Mouse (Mus musculus): Measurements from ENCODE around the gene Akt1s1.

Gene Akt1s1

DNA sequence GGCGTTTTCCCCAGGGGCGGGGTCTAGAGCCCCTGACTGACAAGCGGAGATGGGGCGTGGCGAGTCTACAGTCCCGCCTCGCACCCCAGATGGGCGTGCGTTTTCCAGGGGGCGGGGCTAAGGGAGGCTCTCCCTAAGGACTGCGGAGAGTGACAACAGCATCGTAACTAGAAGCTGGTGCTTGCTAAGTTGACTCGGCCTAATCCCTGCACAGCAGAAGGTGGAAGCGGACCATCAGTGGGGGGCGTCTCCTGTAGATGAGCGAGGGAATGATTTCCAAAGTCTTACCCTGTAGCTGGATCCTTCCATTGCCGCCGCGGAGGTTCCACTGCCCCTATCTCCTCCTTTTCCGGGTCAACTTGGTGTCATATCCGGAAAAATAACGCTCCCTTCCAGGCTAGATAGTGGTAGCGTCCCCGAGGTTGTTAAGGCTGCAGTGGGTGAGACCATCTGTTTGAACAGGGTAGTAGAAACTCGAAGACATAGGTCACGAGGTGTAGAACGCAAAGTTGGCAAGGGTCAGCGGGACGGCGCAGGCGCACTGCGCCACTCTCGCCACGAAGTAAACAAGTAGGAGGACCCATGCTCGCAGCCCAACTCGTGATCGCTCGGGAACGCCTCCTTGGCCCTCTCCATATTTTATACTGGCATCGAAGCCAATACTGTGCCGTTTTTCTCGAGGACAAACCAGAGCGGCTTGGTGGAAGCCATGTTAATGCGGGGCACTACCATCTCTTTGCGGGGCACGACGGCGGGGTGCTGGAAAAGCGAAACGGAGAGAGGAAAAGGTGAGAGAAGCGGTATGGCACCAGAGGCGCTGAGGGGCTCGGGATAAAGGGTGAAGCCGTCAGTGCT is at the start of gene Akt1s1, which contains the start of gene Tbc1d17:
Akt1s1 (plus strand) TSS at position 431 of the 855 bp plus-strand sequence.
Tbc1d17 (minus strand) TSS at position 519 of the 855 bp plus-strand sequence.
- peak; percentile 99 to 100 for DNase-seq

DNA sequence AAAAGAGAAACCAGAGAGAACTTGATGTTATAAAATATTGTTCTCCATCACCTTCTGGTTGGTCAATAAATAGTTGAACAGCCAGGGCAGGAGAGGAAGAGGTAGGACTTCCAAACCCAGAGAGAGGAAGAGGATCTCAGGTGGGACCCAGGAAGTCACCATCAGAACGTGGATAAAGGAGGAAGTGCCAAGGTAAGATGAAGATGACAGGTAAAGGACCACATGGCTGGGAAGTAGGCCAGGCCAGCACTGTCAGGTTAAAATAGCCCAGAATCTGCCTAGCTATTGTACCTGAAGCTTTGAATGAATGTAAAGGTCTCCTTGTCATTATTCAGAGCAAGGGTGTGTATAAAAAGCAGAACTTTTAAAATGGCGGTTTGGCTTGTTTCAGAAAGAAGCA is 39.9 kb upstream of the Akt1s1 start:
- DNase-seq, result no peak

DNA sequence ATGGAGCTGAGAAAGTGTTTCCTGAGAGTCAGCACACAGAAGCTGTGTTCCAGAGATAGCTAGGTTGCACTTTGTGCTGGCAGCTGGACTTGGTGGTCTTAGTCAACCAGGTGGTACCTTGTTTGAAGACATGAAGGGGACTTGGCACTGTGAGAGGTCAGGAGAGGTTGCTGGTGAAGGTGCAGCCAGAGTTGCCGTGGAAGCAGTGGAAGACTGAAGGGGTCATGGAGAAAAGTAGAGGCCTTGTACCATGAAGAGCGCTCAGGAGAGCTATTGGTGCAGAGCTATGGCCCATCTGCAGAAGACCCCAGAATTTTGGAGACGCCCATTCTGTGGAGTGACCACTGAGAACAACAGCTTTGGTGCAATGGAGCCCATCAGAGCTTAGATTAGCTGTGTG is 39.3 kb upstream of the Akt1s1 start:
- peak in 1 of 2 experiments; percentile 1 for DNase-seq

DNA sequence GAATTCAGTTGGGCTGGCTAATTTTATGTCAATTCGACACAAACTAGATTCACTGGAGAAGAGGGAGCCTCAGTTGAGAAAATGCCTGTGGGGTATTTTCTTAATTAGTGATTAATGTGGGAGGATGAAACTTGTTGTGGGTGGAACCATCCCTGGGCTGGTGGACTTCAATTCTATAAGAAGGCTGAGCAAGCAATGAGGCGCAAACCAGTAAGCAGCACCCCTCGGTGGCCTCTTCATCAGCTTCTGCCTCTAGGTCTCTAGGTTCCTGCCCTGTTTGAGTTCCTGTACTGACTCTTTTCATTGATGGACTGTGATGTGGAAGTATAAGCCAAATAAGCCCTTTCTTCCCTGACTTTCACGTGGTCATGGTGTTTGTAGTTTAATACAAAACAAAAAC is 38.4 kb upstream of the Akt1s1 start:
- peak in 1 of 2 experiments; percentile 1 for DNase-seq

DNA sequence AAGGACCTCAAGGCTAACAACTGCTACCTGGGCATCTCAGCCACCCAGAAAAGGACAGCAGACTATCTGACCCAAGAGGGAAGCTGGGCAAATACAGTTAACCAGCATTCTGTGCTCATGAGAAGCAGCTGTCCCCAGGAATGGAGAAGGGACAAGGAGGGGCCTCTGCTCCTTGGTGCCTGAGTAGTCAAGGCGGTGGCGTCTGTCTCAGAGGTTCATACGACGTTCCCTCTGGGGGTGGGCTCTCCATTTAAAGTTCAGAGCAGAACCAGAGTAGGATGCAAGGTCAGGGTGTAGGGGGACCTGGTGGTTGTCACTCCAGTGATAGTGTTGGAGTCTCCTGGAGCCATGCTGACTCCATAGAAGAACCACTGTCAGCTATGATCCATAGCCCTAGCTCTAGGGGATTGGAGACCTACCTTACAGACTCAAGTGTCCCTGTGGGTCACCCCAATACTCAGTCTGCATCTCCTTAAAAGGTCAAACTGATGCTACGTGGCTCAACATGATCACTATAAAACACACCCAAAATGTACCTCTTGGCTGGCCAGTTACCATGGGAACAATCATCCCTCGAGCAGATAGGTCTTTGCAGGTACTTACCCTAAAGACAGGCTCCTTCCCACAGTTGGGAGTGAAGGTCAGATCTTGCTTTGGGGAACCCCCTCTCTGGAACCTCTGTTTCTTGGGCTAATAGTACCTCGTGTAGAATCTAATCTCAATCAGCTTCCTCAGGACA is 37.8 kb upstream of the Akt1s1 start:
- peak in 1 of 2 experiments; percentile 2 for DNase-seq

DNA sequence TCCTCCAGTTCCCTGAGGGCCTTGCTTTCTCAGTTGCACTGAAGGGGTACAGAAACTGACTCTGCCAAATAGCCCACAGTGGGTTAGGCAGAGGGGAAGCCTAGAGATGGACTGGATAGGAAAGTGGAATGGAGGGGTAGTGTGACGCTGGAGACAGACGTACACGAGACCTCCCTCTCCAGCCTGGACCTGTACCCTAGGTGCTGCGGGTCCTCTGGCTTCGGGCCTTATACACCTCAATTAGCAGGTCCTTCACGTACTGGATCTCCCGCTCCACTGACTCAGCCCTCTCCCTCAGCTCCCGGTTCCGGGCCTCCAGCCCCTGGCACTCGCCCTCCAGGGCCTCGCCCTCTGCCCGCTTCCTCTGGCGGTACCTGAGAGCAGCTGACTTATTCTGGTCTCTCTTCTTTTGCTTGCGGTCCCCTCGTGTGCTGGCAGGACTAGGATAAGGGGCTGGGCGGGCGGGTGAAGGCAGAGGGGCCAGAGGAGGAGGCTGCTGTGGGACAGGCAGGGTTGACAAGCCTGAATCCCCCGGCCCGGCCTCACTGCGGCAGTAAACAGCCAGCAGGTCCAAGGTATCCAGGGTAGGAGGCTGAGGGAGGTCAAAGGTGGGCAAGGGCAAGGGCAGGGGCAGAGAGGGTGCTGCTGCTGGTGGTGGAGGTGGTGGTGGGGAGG is 36.0 kb upstream of the Akt1s1 start:
- DNase-seq, result peak in 1 of 2 experiments; percentile 3

DNA sequence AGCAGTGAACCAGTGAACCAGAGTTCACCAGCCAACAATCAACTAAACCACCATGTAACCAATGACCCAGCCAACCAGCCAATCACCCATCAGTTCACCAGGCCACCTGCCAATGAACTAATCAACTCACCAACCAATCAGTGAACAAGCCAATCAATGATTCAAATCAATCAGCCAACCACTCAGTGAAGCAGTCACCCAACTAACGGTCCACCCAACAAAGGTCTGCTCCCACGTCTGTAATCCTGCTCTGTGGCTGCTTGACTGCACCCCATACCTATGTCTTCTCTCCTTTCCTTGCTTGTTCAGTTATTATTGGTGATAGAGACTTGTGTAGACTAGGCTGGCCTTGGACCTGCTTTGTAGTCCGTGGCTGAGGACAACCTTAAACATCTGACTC is 34.8 kb upstream of the Akt1s1 start:
- DNase-seq, result peak in 1 of 2 experiments; percentile 1

DNA sequence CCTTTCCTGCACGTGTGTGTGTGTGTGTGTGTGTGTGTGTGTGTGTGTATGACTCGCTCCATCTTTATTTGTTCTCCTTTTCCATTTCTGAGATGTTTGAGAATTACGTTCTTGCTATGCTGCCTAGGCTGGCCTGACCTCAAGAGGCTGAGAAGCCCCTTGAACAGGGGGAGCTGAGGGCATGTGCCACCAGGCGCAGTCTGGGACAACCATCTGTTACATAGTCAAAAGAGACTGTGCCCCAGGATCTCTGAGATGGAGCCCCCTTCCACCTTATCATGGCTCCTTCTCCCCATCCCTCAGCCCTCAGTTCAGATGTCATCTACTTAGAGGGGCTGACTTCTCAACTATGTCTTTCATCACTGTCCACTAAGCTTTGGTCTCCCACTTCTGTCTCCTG is 34.4 kb upstream of the Akt1s1 start:
- DNase-seq, result peak in 1 of 2 experiments; percentile 3

DNA sequence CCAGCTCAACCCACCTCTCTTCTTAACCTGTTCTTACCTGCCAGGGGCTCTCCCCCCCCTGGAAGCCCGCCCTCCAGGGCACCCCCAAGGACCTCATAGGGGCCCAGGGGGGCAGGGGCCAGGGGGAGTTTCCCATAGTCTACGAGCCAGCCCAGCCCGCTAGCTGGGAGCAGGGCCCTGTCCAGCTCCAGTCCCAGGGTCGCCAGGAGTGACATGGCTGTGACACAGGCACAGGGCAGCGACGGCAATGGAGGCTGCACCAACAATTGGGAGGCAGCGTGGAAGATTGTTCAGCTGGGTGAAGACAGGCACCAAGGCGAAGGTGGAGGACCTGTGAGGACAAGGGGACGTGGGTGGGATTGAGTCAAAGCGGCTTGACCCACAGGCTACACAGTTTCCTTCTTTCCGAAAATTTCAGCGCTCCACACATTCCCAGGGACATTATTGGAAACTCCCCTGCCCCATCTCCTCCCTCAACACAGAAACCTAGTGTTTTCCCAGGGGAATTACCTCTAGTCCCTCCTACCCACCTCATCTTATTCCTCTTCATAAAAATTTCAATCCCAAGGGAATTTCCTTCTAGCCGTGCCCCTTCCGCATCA is 33.7 kb upstream of the Akt1s1 start:
- DNase-seq, result peak; percentile 12 to 43

DNA sequence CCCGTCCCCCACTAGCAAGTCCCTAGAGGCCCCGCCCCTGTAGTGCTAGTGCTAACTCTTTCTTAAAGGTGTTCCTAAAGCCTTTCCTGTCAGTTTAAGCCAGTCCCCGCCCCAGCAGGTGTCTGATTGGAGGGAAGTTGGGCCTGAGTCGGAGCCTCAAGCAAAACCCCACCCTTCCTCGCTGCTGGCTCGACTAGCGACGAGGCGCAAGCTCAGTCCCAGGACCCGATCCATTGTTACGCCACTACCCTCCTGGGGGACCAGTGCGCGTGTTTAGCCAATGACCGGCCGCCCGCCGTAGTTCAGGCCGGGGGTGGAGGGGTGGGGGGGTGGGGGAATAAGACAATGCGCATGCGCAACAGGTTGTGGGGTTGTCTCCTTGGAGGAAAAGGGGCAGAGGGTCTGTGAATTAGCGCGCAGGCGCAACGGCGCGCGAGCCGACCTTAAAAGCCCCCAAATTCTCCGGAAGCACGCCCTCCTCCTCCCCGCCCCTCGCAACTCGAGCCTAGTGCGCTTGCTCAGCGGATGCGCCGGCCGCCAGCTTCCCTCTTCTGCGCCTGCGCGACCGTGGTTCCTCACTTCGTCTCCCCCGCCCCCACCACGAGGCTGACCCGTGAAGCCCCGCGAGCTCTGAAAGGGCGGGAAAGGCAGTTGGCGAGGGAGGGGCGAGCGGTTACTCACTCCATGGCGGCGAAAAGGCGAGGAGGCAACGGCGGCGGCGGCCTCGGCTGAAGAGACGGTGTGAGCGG is 32.9 kb upstream of the Akt1s1 start, which contains the start of the genes Nup62 and Il4i1:
Nup62 (plus strand) TSS at position 368 of the 749 bp plus-strand sequence.
Il4i1 (plus strand) TSS at position 667 of the 749 bp plus-strand sequence.
- DNase-seq, result peak; percentile 98 to 99

DNA sequence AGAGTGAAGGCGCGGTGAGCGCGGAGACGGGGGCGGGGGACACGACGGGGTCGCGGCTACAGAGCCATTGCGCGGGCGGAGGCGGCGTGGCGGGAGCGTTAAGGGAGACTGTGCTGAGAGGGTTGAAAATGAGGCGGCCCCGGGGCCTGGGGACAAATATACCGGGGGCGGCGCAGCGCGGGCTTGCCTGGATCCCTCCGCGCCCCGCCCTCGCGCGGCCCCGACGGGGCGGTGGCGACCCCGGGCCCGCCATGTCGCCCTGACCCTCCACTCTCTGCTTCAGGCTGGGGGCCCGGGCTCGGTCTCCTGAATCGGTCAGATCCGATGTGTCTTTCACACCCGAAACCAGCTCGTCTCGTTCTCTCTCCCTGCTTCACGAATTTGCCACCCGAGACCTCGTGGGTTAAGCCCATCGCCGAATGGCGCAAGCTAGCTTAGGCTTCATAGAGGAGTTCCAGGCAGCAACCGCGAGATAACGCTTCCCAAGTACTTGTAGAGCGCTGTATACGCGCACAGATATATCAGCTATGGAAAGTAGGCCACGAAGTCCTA is 32.2 kb upstream of the Akt1s1 start, which contains the start of gene Atf5:
Atf5 (minus strand) TSS at position 189 of the 552 bp plus-strand sequence.
- DNase-seq, result no peak

DNA sequence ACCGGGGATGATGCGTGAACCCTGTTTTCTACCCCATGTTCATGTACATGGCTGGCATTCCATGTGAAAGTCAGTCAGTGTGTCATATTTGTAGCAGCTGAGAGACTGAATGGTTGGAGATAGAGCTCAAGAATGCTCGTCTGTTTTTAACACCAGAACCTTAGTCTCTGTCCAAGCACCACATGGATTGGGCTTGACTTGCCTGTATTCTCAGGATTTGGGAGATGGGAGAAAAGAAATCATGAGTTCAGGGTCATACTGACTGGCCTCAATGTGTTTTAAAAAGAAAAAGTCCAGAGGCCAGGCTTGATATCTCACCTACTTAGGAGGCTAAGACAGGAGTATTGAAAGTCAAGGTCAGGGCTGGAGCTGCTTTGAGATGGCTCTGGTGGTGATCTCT is 31.4 kb upstream of the Akt1s1 start:
- DNase-seq, result peak in 1 of 2 experiments; percentile 2

DNA sequence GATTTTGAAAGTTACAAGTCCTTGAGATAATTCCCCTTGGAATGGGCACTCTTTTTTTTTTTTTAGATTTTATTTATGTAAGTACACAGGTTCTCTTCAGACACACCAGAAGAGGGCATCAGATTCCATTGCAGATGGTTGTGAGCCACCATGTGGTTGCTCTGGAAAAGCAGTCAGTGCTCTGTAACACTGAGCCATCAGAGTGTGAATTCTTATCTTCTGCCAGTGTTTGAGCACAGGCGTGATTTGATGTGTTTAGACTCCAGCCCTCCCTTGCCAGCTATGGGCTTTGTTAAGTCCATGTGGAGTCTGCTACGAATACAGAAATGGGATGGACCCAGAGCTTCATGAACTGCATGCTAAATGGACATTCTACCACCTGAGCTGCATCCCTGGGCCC is 30.6 kb upstream of the Akt1s1 start:
- DNase-seq, result peak; percentile 12 to 18

DNA sequence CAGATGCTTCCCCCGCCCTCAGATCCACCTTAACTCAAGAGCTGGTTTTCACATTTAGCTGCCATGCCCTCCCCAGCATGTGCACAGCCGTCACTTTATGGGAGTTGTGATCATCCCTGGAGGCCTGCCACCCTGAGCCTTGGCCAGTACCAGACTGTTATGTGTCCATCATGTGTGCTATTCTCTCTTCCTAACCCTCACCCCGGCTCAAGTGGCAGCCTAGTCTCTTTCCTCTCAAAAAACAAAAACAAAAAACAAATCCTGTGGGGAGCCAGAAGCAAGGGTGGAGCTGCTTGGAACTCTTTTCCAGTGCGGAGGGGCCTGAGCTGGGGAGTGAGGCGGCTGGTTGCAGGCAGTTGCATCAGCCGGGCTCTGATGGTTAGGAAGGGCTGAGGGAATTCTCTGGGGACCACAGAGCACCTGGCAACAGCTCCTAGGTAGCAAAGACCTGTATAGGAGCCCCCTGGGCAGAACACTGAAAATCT is 30.0 kb upstream of the Akt1s1 start:
- peak; percentile 50 to 72 for DNase-seq

DNA sequence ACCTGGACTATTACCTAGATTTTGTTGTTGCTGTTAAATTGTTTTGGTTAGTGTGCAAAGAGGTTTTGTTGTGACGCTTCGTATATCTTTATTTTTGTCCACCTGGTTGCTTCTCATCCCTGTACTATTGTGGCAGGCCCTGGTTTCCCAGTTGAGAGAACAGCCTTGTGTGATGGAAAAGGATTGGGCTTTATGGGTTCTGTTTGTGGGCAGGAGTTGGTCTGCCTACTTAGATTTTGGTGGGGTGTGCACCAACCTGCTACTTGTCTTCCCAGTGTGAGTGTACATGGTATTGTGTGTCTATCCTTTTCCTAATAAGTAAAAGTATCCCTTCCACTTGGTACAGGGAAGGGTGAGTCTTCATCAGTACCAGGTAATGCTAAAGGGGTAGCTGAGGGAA is 29.4 kb upstream of the Akt1s1 start:
- no peak for DNase-seq

DNA sequence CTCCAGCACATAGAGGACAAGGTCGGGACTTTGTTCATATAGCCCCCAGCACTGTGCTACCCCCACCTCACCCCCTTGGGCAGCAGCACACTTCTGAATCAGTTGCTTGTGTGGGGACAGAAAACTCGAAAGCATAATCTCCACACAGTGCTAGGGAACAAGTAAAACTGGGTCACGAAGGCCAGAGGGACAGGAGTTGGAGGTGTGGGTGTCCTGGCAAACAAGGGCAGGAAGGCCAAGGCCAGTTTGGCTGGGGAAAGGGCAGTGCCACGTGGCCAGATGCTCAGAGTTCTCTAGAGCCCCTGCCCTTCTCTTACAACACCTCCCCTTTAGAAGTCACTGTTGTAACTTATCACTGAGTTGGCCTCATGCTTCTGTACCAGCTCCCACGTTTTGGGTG is 28.9 kb upstream of the Akt1s1 start:
- DNase-seq, result peak in 1 of 2 experiments; percentile 14

DNA sequence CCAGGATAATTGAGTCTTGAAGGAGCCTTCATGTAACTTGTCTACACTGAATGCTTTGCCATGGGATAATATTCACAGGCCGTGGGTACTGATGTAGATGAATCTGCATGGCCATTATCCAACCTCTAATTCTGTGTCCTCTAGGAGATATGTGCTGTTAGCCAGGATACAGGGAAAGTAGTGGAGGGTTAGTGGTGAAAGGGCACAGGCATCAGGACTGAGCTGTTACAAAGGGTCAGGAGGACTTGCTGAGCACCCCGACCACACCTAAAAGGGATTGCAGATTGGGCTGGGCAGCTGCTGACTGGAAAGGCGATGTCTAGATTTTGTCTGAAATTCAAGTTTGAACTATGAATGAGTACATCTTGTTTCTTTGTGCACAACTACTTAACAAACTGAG is 28.3 kb upstream of the Akt1s1 start:
- DNase-seq, result peak; percentile 1

DNA sequence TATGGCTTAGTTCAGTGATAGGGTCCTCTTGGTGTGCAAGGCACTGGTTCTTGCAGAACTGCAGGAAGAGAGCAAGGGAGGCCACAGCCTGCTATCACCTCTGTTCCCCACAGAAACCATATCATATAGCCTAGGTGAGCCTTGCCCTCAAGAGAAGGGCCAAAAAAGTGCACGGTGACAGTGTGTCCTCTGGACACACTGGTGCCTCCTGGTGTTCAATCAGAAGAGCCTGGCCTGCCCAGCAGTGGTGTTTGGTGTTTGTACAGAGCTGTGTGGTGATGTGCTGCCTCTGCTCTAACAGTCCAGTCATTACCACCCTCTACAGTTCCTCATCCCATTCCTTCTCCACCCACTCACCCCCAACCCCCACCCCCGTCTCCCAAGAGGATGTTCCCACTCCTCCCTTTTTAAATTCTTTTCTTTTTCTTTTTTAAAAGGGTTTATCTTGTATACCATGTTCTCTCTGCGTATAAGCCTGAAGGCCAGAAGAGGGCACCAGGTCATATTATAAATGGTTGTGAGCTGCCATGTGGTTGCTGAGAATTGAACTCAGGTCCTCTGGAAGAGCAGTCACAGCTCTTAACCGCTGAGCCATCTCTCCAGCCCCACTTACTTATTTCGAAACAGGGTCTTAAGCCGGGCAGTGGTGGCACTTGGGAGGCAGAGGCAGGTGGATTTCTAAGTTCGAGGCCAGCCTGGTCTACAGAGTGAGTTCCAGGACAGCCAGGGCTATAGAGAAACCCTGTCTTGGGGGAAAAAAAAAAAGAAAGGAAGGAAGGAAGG is 26.9 kb upstream of the Akt1s1 start:
- DNase-seq, result peak; percentile 1 to 4

DNA sequence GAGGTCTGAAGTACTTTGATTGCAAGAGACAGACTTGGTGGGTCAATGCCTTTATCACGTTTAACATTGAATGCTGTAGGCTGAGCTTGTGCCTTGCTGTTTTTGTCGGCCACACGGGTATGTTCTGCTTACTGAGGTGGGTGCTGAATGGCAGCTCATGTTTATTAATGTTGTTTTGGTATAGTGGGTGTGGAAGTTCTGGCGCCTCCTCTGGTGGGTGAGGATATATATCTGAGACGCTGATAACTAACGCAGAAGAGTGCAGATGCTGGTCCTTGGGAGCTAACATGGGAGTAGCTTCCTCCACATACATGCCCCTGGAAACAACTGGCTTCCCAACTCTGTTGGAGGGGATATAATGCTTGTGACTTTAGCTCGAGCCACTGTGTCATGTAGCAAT is 25.4 kb upstream of the Akt1s1 start:
- peak in 1 of 2 experiments; percentile 5 for DNase-seq

DNA sequence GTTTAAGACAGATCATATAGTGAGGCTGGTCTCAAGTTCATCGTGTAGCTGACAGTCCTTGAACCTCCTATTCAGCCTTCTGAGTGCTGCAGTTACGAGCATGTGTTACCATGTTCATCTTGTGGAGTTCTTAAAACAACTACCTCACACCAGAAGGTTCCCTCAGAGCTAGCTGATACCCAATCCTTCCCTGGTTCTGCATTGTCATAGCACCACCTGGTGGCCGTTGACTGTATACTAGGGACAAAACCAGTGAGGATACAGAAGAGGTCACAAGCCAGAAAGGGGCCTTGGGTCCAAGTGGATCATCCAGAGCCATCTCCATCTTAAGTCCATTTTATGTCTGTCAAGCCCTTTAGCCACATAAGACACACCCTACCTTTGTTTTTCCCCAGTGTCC is 23.9 kb upstream of the Akt1s1 start:
- peak; percentile 80 to 91 for DNase-seq
